Mouse (Mus musculus): Measurements from ENCODE around the gene Col23a1. TPM values are rescaled to one million over a fixed set of nuclear protein-coding genes. Genes with fewer than 3 reads are reported as not detected.

Gene Col23a1
- polyA plus RNA-seq, 1 experiment from 2014 or later = 8.8 TPM

DNA sequence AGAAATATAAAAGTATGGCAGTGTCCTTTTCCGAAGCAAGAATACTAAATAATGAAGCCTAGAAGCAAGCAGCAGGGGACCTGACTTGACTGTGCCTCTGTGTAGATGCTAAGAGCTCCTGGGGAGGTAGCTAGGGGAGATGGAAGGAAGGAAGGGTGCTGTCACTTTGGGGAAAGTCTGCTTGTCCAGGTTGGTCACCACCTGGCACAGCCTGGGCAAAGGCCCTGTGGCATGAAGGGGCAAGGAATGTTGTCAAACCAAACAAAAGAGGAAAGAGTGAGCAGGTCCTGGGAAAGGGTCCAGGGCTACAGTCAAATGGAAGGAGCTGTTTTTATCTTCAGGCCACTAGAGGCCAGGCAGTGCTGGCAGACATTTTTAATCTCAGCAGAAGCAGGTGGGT, 297.3 kb downstream of the Col23a1 start:
- H3K4me1 ChIP-seq (replicated peaks) = peaks cover 29% of the 10 kb centered on the region
- no peaks in the 10 kb centered on the region for H3K9me3 ChIP-seq
- no peak overlapping the region for H3K4me3 ChIP-seq
- peaks cover 50% of the 10 kb centered on the region for H3K36me3 ChIP-seq
- no peaks in the 10 kb centered on the region for H3K27me3 ChIP-seq
- no peak for ATAC-seq (ENCODE audit: low FRiP score, low read depth)
- no peak overlapping the region for H3K27ac ChIP-seq (replicated peaks)
- H3K4me2 ChIP-seq = no peak overlapping the region
- H3K9ac ChIP-seq = no peak overlapping the region
- WGBS = 97% methylated on average over 1 of the region's 1 CpGs

- H3K27ac ChIP-seq (replicated peaks) = no peak overlapping the region
- H3K4me2 ChIP-seq = no peak overlapping the region
- no peak overlapping the region for H3K4me3 ChIP-seq
- no peak for ATAC-seq (ENCODE audit: low FRiP score, low read depth)
- WGBS = 97% methylated on average over 3 of the region's 3 CpGs
- peaks cover 66% of the 10 kb centered on the region for H3K36me3 ChIP-seq
- H3K4me1 ChIP-seq (replicated peaks) = peaks cover 21% of the 10 kb centered on the region
- no peaks in the 10 kb centered on the region for H3K9me3 ChIP-seq
- H3K27me3 ChIP-seq = no peaks in the 10 kb centered on the region
- no peak overlapping the region for H3K9ac ChIP-seq
Measured at GRCm38 (mm10) chr11:51588833-51589232, 299.1 kb downstream of the Col23a1 start.

GRCm38 (mm10) chr11:51590002-51590401, 300.3 kb downstream of the Col23a1 start:
- H3K4me2 ChIP-seq = no peak overlapping the region
- H3K36me3 ChIP-seq = peaks cover 74% of the 10 kb centered on the region
- H3K9me3 ChIP-seq = no peaks in the 10 kb centered on the region
- H3K27ac ChIP-seq (replicated peaks) = no peak overlapping the region
- peaks cover 15% of the 10 kb centered on the region for H3K4me1 ChIP-seq (replicated peaks)
- no peak overlapping the region for H3K4me3 ChIP-seq
- H3K27me3 ChIP-seq = no peaks in the 10 kb centered on the region
- ATAC-seq (ENCODE audit: low FRiP score, low read depth) = no peak
- no peak overlapping the region for H3K9ac ChIP-seq

DNA sequence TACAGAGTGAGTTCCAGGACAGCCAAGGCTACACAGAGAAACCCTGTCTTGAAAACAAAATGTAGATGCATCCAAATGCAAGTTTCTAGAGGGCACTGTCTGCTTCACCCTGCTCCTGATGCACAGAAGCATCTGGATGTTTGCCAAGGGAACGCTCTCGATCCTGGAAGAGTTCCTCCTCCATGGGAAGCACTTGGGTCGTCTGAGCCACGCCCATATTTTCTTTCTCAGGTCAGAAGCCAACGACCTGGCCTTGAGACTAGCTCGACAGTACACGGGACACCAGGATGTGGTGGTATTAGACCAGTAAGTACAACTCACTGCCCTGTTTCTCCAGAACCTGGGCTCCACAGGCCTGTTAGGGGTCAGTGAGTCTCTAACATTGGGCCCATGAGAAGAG, 301.4 kb downstream of the Col23a1 start:
- WGBS = 82% methylated on average over 7 of the region's 7 CpGs
- peaks cover 85% of the 10 kb centered on the region for H3K36me3 ChIP-seq

DNA sequence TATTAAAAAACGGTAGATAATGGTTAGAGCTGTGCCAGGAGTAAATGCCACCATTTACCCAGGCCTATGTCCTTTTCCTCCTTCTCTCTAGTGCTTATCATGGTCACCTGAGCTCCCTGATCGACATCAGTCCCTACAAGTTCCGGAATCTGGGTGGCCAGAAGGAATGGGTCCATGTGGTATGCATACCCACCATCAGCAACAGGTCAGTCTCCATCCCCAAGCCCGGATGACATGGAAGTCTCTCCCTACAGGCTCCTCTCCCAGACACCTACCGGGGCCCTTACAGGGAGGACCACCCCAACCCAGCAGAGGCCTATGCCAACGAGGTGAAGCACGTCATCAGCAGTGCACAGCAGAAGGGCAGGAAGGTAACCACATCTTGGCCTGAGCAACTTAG, 302.2 kb downstream of the Col23a1 start:
- H3K27ac ChIP-seq (replicated peaks) = no peak overlapping the region
- H3K4me1 ChIP-seq (replicated peaks) = 0 out of 2 replicates have a peak, but pooled peaks cover 5% of the 10 kb centered on the region
- WGBS = 94% methylated on average over 7 of the region's 7 CpGs
- no peaks in the 10 kb centered on the region for H3K27me3 ChIP-seq
- H3K9me3 ChIP-seq = no peaks in the 10 kb centered on the region
- peaks cover 89% of the 10 kb centered on the region for H3K36me3 ChIP-seq
- H3K4me3 ChIP-seq = no peak overlapping the region
- 0 out of 2 replicates have a peak, but pooled peaks have one; percentile 23 for ATAC-seq (ENCODE audit: low FRiP score, low read depth)
- no peak overlapping the region for H3K4me2 ChIP-seq
- no peak overlapping the region for H3K9ac ChIP-seq

More for the DNA sequence above, 301.4 kb downstream of the Col23a1 start:
- Histone ChIP-seq H3K4me2 (no peak overlapping the region), H3K4me1 (replicated peaks) (0 out of 2 replicates have a peak, but pooled peaks cover 5% of the 10 kb centered on the region), H3K4me3 (no peak overlapping the region), H3K9ac (no peak overlapping the region), H3K27me3 (no peaks in the 10 kb centered on the region), H3K27ac (replicated peaks) (no peak overlapping the region), H3K9me3 (no peaks in the 10 kb centered on the region)
- ATAC-seq (ENCODE audit: low FRiP score, low read depth) = no peak

- peaks cover 89% of the 10 kb centered on the region for H3K36me3 ChIP-seq
- H3K27ac ChIP-seq (replicated peaks) = no peak overlapping the region
- no peaks in the 10 kb centered on the region for H3K4me1 ChIP-seq (replicated peaks)
- no peak overlapping the region for H3K4me2 ChIP-seq
- WGBS = 97% methylated on average over 4 of the region's 4 CpGs
- no peak overlapping the region for H3K9ac ChIP-seq
- no peak for ATAC-seq (ENCODE audit: low FRiP score, low read depth)
- no peak overlapping the region for H3K4me3 ChIP-seq
- no peaks in the 10 kb centered on the region for H3K27me3 ChIP-seq
- no peaks in the 10 kb centered on the region for H3K9me3 ChIP-seq
Measured at GRCm38 (mm10) chr11:51593368-51593767, 303.6 kb downstream of the Col23a1 start.

DNA sequence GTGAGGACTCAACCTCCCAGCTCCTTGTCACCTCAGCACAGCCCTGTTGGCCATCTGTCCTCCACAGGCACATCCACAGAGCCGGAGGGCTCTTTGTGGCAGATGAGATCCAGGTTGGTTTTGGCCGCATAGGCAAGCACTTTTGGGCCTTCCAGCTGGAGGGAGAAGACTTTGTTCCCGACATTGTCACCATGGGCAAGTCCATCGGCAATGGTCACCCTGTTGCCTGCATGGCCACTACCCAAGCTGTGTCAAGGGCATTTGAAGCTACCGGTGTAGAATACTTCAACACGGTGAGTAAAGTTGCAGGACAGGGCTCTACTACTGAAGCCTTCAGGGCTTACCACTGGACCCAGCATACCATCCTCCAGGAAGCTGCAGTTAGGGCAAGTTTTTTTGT, 304.1 kb downstream of the Col23a1 start:
- WGBS = 92% methylated on average over 6 of the region's 6 CpGs
- H3K27ac ChIP-seq (replicated peaks) = no peak overlapping the region
- no peak for ATAC-seq (ENCODE audit: low FRiP score, low read depth)

GRCm38 (mm10) chr11:51594715-51595350, 305.1 kb downstream of the Col23a1 start:
- H3K4me3 ChIP-seq = no peak overlapping the region
- no peak overlapping the region for H3K27ac ChIP-seq (replicated peaks)
- no peaks in the 10 kb centered on the region for H3K4me1 ChIP-seq (replicated peaks)
- no peak for ATAC-seq (ENCODE audit: low FRiP score, low read depth)
- WGBS = 80% methylated on average over 3 of the region's 3 CpGs
- H3K4me2 ChIP-seq = no peak overlapping the region
- H3K9me3 ChIP-seq = no peaks in the 10 kb centered on the region
- H3K36me3 ChIP-seq = peaks cover 89% of the 10 kb centered on the region
- H3K27me3 ChIP-seq = no peaks in the 10 kb centered on the region
- no peak overlapping the region for H3K9ac ChIP-seq

More for the DNA sequence above, 304.1 kb downstream of the Col23a1 start:
- H3K4me1 ChIP-seq (replicated peaks) = no peaks in the 10 kb centered on the region
- H3K4me3 ChIP-seq = no peak overlapping the region
- no peaks in the 10 kb centered on the region for H3K9me3 ChIP-seq
- no peak overlapping the region for H3K9ac ChIP-seq
- no peak overlapping the region for H3K4me2 ChIP-seq
- H3K27me3 ChIP-seq = no peaks in the 10 kb centered on the region
- peaks cover 89% of the 10 kb centered on the region for H3K36me3 ChIP-seq

DNA sequence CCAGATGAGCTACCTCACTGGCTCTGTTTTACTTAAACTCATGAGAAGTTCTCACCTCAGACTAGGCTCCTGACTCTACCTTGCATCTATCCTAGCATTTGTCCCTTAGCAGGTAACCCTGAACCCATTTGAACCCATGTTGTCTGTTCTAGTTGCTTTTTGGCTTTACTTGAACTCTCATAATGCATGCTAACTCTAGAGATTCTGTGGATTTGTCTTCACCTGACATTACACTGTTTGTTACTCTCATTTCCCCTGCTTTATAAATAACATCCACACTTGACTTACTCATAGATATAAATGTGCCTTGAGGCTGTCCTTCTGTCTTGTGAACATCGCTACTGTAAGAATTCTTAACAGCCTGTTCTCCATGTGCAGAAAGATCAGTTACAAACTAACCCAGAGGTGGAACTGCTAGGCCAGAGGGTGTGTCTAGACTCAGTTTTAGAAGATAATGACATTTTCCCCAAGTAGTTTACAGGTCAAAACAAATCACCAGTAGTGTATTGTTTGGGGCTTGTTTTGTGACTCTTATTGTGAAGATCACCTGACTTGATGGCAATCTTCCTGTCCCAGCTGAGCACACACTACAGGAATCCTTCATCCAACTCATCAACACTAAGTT, 305.9 kb downstream of the Col23a1 start:
- peaks cover 91% of the 10 kb centered on the region for H3K36me3 ChIP-seq
- no peak for ATAC-seq (ENCODE audit: low FRiP score, low read depth)

DNA sequence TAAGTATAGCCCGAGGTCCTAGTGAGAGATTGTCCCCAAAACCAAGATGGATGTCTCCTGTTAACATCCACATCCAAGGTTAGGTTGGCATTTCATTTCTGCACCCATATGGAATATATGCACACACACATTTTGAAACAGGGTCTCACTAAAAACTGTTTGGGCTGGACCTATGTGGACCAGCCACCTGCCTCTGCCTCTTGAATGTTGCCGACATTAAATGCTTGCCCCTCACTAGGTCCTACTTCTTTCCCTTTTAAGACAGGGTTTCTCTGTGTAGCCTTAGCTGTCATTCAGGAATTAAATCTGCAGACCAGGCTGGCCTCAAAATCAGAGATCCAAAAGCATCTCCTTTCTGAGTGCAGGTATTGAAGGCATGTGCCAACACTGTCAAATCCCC, 307.8 kb downstream of the Col23a1 start:
- Histone ChIP-seq H3K9me3 (no peaks in the 10 kb centered on the region), H3K36me3 (peaks cover 93% of the 10 kb centered on the region), H3K4me2 (no peak overlapping the region), H3K27me3 (no peaks in the 10 kb centered on the region), H3K27ac (replicated peaks) (no peak overlapping the region), H3K9ac (no peak overlapping the region), H3K4me3 (no peak overlapping the region), H3K4me1 (replicated peaks) (peaks cover 4% of the 10 kb centered on the region)
- 80% methylated on average over 2 of the region's 2 CpGs for WGBS
- ATAC-seq (ENCODE audit: low FRiP score, low read depth) = no peak

More for the DNA sequence above, 305.9 kb downstream of the Col23a1 start:
- Histone ChIP-seq H3K27me3 (no peaks in the 10 kb centered on the region), H3K9ac (no peak overlapping the region), H3K27ac (replicated peaks) (no peak overlapping the region), H3K4me2 (no peak overlapping the region), H3K9me3 (no peaks in the 10 kb centered on the region), H3K4me3 (no peak overlapping the region), H3K4me1 (replicated peaks) (no peaks in the 10 kb centered on the region)
- WGBS = 91% methylated on average over 1 of the region's 1 CpGs

DNA sequence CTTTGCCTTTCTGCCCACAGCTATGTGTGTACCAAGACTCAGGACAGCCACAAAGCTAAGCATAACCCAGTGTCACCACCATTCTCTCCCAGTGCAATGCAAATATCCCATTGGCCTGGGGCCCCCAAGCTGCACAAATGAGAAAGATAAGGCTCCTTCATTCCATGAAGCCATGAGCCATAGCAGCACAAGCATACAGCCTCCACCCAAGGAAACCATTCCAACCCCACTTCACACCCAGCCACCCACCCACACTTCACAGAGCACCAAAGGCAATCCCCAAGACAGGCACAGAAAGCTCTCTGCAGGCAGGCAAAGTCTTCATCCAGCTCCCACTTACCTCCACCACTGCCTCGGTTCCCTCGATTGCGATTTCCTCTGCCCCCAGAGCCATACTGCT, 312.5 kb downstream of the Col23a1 start:
- Histone ChIP-seq H3K27ac (replicated peaks) (no peak overlapping the region), H3K4me2 (no peak overlapping the region), H3K4me3 (no peak overlapping the region), H3K27me3 (no peaks in the 10 kb centered on the region), H3K9me3 (no peaks in the 10 kb centered on the region), H3K9ac (no peak overlapping the region), H3K4me1 (replicated peaks) (peaks cover 35% of the 10 kb centered on the region), H3K36me3 (peaks cover 75% of the 10 kb centered on the region)
- WGBS = 95% methylated on average over 3 of the region's 3 CpGs
- ATAC-seq (ENCODE audit: low FRiP score, low read depth) = no peak

DNA sequence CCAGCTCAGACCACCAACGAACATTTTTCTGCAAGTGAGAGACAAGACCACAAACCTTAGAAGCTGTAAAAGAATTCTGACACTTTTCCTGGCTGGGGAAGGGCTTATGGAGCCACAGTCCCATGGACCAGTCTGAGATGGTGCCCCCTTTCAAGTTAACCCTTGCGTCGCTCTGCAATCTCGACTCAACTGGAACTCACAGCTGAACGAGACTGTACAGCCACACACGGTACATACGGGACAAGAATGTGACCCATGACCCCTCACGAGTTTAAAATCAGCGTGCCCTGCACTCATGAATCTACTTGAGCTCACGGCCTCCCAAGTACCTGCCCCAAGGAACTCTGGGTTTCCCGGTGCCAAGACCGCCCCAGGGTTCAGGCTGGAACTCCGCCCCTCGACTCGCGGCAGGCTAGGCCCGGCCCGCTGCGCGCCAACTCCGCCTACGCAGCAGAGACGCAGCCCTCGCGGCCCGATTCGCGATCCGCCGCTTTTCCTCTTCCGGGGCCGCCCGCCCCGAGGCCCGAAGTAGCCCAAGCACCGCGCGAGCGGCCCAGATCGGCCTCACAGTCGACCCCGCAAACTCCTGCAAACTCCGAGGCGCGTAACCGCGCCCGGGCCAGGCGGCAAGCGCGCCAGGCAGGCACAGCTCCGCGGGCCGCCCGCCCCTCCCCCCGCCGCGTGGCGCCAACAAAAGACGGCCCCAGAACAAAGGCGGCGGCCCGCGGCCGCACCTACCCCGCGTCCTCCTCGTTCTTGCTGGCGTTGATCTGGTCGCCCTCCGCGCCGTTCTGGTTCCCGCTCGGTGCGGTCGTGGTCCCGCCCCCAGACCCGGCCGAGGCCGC, 316.1 kb downstream of the Col23a1 start:
- WGBS = under 1% methylated on average over 81 of the region's 81 CpGs
- Histone ChIP-seq H3K9ac (peak overlapping the region; percentile 98), H3K27ac (replicated peaks) (peak overlapping the region; percentile 95), H3K4me3 (peak overlapping the region; percentile 88), H3K4me2 (peak overlapping the region; percentile 72), H3K4me1 (replicated peaks) (peaks cover 39% of the 10 kb centered on the region), H3K36me3 (peaks cover 40% of the 10 kb centered on the region), H3K27me3 (no peaks in the 10 kb centered on the region), H3K9me3 (no peaks in the 10 kb centered on the region)
- ATAC-seq (ENCODE audit: low FRiP score, low read depth) = peak; percentile 60

All from hindbrain, embryonic 15.5 days (tissue).